Mouse (Mus musculus) thymus, adult 2 months (tissue): ENCODE results near the gene Hoxc13.

Source experiments
- CTCF ChIP-seq: fragments of 200-500 bp; IDR thresholded peaks from 2 replicates; pipeline ENCODE4 v1.5.1; 2012; ENCODE audit warnings: mild to moderate bottlenecking, control low read depth, low read length, moderate library complexity, borderline replicate concordance; ENCODE audit not compliant: control insufficient read depth, poor library complexity, insufficient read depth; ENCODE audit errors: extremely low read depth
- POLR2A ChIP-seq: fragments of 200-500 bp; IDR thresholded peaks from 2 replicates; pipeline ENCODE4 v1.6.1; 2012; ENCODE audit warnings: mild to moderate bottlenecking, low read length, control low read depth, moderate library complexity; ENCODE audit not compliant: control insufficient read depth, poor library complexity, insufficient read depth; ENCODE audit errors: extremely low read depth

- TF ChIP-seq CTCF = no peak
- no peak for TF ChIP-seq POLR2A
Measured at GRCm38 (mm10) chr15:102945185-102946077, 24.5 kb downstream of the Hoxc13 start.
